Mouse (Mus musculus): Measurements from ENCODE around the gene Sds. TPM values are rescaled to one million over a fixed set of nuclear protein-coding genes. Genes with fewer than 3 reads are reported as not detected.

The Sds gene
- polyA plus RNA-seq (2012), result not detected in 2 replicates

GRCm38 (mm10) chr5:120476296-120476695 lies at the start of gene Sds:
Gene Sds, plus strand, starts transcription at chr5:120476526.
- H3K36me3 ChIP-seq (ENCODE audit: control insufficient read depth), result no peaks in the 10 kb centered on the region
- peaks cover 27% of the 10 kb centered on the region for H3K27me3 ChIP-seq (ENCODE audit: control insufficient read depth)
- no peak for TF ChIP-seq GATA1 (IDR thresholded peaks at IDR 0.05; ENCODE audit: low read length)
- no peak for TF ChIP-seq TAL1 (IDR thresholded peaks at IDR 0.05; ENCODE audit: low read length)

GRCm38 (mm10) chr5:120426572-120426971 lies 49.8 kb upstream of the Sds start:
- H3K27me3 ChIP-seq (ENCODE audit: control insufficient read depth), result peaks cover 92% of the 10 kb centered on the region
- no peaks in the 10 kb centered on the region for H3K4me1 ChIP-seq (ENCODE audit: control insufficient read depth)
- H3K36me3 ChIP-seq (ENCODE audit: control insufficient read depth), result no peaks in the 10 kb centered on the region
- H3K9me3 ChIP-seq (ENCODE audit: control insufficient read depth, low read length), result no peaks in the 10 kb centered on the region
- TF ChIP-seq TAL1 (IDR thresholded peaks at IDR 0.05; ENCODE audit: low read length) (no peak), GATA1 (IDR thresholded peaks at IDR 0.05; ENCODE audit: low read length) (no peak)
- H3K4me3 ChIP-seq (replicated peaks), result no peak overlapping the region

More at GRCm38 (mm10) chr5:120476296-120476695, at the start of gene Sds:
- H3K9me3 ChIP-seq (ENCODE audit: control insufficient read depth, low read length), result no peaks in the 10 kb centered on the region
- no peaks in the 10 kb centered on the region for H3K4me1 ChIP-seq (ENCODE audit: control insufficient read depth)
- no peak within 1 kb of the TSS for H3K4me3 ChIP-seq (replicated peaks)

GRCm38 (mm10) chr5:120427451-120427938 lies 48.8 kb upstream of the Sds start:
- Histone ChIP-seq H3K4me3 (replicated peaks) (no peak overlapping the region), H3K9me3 (ENCODE audit: control insufficient read depth, low read length) (no peaks in the 10 kb centered on the region), H3K36me3 (ENCODE audit: control insufficient read depth) (no peaks in the 10 kb centered on the region), H3K27me3 (ENCODE audit: control insufficient read depth) (peaks cover 97% of the 10 kb centered on the region), H3K4me1 (ENCODE audit: control insufficient read depth) (no peaks in the 10 kb centered on the region)
- TF ChIP-seq TAL1 (IDR thresholded peaks at IDR 0.05; ENCODE audit: low read length) (no peak), GATA1 (IDR thresholded peaks at IDR 0.05; ENCODE audit: low read length) (no peak)

- no peak overlapping the region for H3K4me3 ChIP-seq (replicated peaks)
- no peaks in the 10 kb centered on the region for H3K9me3 ChIP-seq (ENCODE audit: control insufficient read depth, low read length)
- no peaks in the 10 kb centered on the region for H3K4me1 ChIP-seq (ENCODE audit: control insufficient read depth)
- H3K27me3 ChIP-seq (ENCODE audit: control insufficient read depth), result peaks cover 100% of the 10 kb centered on the region
- H3K36me3 ChIP-seq (ENCODE audit: control insufficient read depth), result no peaks in the 10 kb centered on the region
- TF ChIP-seq TAL1 (IDR thresholded peaks at IDR 0.05; ENCODE audit: low read length) (no peak), GATA1 (IDR thresholded peaks at IDR 0.05; ENCODE audit: low read length) (no peak)
These were observed 48.0 kb upstream of the Sds start for GRCm38 (mm10) chr5:120428189-120428838.

GRCm38 (mm10) chr5:120428990-120429389 lies 47.3 kb upstream of the Sds start:
- no peaks in the 10 kb centered on the region for H3K4me1 ChIP-seq (ENCODE audit: control insufficient read depth)
- H3K36me3 ChIP-seq (ENCODE audit: control insufficient read depth), result no peaks in the 10 kb centered on the region
- no peak overlapping the region for H3K4me3 ChIP-seq (replicated peaks)
- peaks cover 100% of the 10 kb centered on the region for H3K27me3 ChIP-seq (ENCODE audit: control insufficient read depth)
- no peak for TF ChIP-seq GATA1 (IDR thresholded peaks at IDR 0.05; ENCODE audit: low read length)
- TF ChIP-seq TAL1 (IDR thresholded peaks at IDR 0.05; ENCODE audit: low read length), result no peak
- no peaks in the 10 kb centered on the region for H3K9me3 ChIP-seq (ENCODE audit: control insufficient read depth, low read length)

- H3K27me3 ChIP-seq (ENCODE audit: control insufficient read depth), result peaks cover 100% of the 10 kb centered on the region
These were observed 46.6 kb upstream of the Sds start for GRCm38 (mm10) chr5:120429692-120430091.

GRCm38 (mm10) chr5:120431001-120431583 lies 45.2 kb upstream of the Sds start:
- TF ChIP-seq TAL1 (IDR thresholded peaks at IDR 0.05; ENCODE audit: low read length) (no peak), GATA1 (IDR thresholded peaks at IDR 0.05; ENCODE audit: low read length) (no peak)
- no peaks in the 10 kb centered on the region for H3K36me3 ChIP-seq (ENCODE audit: control insufficient read depth)
- peaks cover 100% of the 10 kb centered on the region for H3K27me3 ChIP-seq (ENCODE audit: control insufficient read depth)
- no peaks in the 10 kb centered on the region for H3K4me1 ChIP-seq (ENCODE audit: control insufficient read depth)
- no peak overlapping the region for H3K4me3 ChIP-seq (replicated peaks)
- H3K9me3 ChIP-seq (ENCODE audit: control insufficient read depth, low read length), result no peaks in the 10 kb centered on the region

More at GRCm38 (mm10) chr5:120429692-120430091, 46.6 kb upstream of the Sds start:
- no peaks in the 10 kb centered on the region for H3K36me3 ChIP-seq (ENCODE audit: control insufficient read depth)
- no peaks in the 10 kb centered on the region for H3K4me1 ChIP-seq (ENCODE audit: control insufficient read depth)
- no peaks in the 10 kb centered on the region for H3K9me3 ChIP-seq (ENCODE audit: control insufficient read depth, low read length)
- TF ChIP-seq GATA1 (IDR thresholded peaks at IDR 0.05; ENCODE audit: low read length) (no peak), TAL1 (IDR thresholded peaks at IDR 0.05; ENCODE audit: low read length) (no peak)
- H3K4me3 ChIP-seq (replicated peaks), result no peak overlapping the region

- H3K36me3 ChIP-seq (ENCODE audit: control insufficient read depth), result no peaks in the 10 kb centered on the region
- no peaks in the 10 kb centered on the region for H3K4me1 ChIP-seq (ENCODE audit: control insufficient read depth)
- H3K9me3 ChIP-seq (ENCODE audit: control insufficient read depth, low read length), result no peaks in the 10 kb centered on the region
- TF ChIP-seq GATA1 (IDR thresholded peaks at IDR 0.05; ENCODE audit: low read length) (no peak), TAL1 (IDR thresholded peaks at IDR 0.05; ENCODE audit: low read length) (no peak)
- no peak within 1 kb of the TSS for H3K4me3 ChIP-seq (replicated peaks)
- H3K27me3 ChIP-seq (ENCODE audit: control insufficient read depth), result peaks cover 100% of the 10 kb centered on the region
These were observed 44.5 kb upstream of the Sds start, which contains the start of gene Lhx5 for GRCm38 (mm10) chr5:120431649-120432485. Gene Lhx5, plus strand, starts transcription at chr5:120431699.
